Mouse (Mus musculus) induced T-regulatory cell, adult 2 months (primary cell): ENCODE measurements at regions not wholly inside any gene's neighbourhood (a gene's known extent, or its start where the extent isn't known, plus 50 kb on each side); places are given as distances from the start of the nearest gene placed in this dataset.

Source experiments
- DNase-seq: peaks from one replicate; pipeline ENCODE4 v3.0.0-alpha.2; 2012; ENCODE audit warnings: low read depth

DNA sequence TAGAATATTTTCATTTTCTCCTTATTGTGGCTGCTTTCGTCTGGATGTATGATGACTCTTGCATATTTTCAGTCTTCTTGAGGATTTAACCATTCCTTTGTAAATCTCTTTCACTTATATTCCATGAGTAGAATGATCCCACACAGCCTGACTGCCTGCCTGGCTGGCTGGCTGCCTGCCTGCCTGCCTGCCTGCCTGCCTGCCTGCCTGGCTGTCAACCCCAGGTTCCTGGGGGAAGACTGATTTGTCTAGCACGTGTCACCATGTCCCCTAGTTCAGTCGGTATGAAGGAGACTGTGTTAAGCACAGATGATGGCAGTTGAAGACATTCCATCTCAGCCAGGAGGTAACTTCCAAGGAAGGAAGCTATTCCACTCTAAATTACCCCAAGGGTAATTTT lies 370.8 kb downstream of the Nkx6-1 start:
- no peak for DNase-seq

DNA sequence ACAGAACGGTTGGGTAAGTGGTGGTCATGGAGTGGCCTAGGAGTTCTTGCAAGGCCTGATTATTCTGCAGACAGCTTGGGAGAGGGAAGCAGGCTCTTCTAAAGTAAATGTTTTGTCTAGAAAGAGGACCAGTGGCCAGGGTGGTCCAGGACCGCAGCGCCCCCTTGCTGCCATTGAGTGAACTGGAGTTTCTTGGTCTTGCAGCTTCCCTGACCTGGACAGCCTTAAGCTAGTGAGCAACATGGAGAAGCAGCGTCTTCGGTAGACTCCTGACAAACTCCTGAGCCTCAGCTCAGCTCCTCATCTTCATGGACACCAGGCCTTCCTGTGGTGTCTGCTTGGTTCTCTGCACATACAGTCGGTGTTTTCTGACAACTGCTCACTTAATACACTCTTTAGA lies 376.4 kb downstream of the Nkx6-1 start:
- DNase-seq: peak; percentile 43

DNA sequence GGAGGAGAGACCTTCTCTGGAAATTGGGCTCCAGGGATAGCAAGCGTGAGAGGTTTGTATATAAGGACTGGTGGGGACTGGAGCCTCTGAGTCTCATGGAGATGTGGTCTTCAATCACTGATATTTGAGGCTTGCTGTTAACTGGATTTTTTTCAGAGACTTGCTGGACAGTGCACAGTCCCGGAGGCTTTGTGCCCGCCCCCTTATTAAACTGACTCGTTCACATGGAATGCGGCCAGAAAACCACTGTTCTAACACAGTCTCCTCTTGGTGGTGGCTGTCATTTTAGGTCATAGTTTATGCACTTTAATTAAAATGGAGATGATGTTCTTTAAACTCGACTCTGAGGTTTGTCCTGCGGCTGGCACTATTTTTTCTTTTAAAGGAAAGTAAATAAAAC lies 378.9 kb downstream of the Nkx6-1 start:
- DNase-seq: no peak

DNA sequence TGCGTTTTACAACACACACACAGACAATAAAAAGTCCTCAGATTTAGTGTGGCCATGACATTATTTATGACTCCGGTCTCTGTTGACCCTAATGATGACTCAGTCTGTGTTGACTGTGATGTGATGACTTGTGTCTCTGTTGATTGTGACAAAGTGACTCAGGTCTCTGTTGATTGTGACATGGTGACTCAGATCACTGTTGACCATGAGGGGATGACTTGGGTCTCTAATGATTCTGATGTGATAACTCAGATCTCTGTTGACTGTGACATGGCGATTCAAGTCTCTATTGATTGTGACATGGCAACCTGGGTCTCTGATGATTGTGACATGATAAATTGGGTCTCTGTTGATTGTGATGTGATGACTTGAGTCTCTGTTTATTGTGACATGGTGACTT lies 405.0 kb downstream of the Gpat3 start:
- no peak for DNase-seq

DNA sequence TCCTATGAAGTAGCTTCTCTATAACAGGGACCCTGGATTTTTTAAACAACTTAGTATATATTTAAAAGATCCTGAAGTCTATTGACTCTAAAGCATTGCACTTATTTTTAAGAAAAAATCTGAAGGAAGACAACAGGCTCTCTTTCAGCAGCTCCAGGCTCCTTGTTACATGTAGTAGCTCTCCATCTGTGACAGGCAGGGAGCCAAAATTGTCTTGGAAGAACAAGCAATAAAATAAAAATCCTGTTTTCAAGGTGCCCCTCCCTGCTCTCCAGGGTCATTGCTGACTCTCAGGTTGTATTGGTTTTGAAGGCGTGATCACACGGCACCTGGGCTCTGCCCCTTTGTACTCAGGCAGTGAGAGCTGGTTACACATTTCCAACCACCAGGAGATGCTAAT lies 397.1 kb downstream of the Gpat3 start:
- no peak for DNase-seq

DNA sequence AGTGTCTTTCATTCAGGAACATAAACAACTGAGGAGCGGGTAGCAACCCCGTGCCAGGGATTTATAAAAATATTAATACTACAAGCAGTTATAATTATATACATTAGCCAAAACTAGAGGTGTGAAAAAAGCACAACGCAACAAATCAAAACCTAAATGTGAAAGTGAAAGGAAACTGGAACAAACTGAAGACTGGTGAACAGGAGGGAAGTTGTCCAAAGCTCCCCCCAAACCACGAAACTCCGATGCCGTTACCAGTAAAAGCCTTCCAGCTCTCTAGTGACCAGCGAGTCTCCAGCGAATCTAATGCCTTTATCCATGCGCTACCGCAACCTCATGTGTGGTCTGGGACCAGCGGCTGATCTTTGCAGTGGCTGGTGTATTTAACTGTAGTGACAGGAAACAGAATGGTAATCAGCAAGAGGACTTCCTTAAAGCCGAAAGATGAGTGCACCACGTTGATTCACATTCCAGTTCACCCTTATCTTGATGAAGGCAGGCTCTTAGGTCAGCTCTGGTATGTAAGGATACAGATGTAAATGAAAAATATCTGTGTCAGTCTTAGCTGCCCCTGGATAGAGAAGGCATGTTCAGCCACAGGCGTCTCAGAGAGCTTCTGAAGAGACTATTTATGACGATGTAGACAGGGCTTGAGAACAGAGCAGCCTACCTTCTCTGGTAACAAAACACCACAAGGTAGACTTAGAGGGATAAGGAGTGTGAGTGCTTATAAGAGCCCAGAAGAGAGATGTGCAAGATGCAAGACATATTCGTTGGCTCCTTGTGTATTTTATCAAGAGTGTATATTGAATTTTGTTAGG lies 394.0 kb downstream of the Gpat3 start:
- DNase-seq: peak; percentile 84

DNA sequence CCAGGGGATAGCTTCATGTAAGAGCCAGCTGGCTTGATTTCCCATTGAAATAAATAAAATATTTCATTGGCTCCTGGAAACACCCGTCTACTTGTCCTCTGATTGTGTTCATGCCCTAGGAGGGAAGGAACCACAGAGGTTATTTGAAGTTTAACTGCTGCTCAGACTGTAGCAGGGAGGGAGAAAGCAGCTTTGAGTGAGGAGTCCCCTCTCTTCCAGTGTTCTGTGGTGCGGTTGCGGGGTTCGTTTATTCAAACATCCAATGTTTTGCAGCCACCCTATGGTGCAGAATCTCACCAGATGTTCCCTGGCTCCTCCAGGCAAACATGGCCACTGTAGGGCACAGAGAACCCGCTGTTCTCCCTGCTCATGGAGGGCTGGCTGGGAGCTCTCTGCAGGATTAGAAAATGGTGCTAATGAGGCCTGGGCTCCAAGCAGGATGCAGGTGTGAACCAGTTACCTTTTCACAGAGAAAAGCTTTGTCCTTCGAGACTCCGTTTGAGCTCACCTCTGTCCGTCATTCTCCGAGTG lies 390.7 kb downstream of the Gpat3 start:
- no peak for DNase-seq

DNA sequence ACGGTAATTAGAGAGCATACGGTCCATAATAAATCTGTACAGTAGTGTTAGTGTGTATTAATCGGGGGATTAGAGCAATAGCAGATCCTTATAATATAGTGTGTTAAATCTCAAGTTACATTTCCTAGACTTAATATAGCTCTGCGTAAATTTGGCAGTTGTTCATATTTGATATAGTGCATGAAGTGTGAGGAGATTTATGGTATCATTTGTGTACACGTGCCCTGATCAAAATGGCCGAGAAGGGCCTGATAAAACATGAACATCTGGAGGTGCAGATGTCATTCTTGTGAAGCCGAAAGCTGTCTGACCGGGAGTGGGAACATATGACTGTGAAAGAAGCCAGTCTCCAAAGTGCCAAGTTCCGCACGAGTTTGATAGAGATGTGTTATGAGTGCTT lies 376.9 kb downstream of the Gpat3 start:
- DNase-seq: no peak

DNA sequence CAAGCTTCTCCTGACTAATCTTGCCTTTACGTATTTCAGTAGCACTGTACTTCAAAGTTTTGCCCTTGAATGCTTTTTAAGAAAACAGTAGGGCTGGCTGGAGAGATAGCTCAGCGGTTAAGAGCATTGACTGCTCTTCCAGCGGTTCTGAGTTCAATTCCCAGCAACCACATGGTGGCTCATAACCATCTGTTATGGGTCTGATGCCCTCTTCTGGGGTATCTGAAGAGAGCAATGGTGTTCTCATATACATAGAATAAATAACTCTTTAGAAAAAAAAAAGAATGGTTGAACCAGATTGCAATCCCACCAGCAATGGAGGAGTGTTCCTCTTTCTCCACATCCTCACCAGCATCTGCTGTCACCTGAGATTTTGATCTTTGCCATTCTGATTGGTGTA lies 372.6 kb downstream of the Gpat3 start:
- no peak for DNase-seq

DNA sequence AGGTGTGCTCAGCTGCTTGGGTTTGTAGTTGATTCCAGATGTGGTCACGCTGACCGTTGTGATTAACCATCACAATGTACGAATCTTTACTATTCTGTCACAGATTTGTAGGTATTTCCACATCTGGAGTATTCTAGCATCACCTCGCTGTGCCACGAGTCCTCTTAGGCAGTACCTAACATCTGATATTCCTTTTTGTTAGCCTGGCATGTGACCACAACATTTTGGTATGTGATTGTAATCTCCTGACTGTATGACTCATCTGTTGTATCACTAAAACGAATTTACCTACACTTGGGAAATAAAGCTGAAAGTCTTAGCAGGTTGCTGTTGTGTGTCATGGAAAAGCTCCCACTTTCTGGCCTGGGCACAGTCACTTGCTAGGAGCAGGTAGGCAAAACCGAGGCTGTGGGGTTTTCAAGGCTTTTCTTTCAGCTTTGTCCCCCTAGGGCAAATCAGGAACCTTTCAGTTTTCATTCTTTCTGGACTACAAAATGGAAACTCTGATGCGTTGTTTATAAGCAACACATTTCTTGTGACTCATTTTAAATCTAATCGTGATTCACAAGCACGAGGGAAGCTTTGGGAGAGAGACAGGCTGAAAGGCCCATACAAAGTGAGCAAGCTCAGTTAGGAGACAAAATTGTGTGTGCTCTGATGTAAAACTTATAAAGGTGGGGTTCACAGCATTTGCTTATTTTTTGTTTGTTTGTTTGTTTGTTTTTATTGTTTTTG lies 371.5 kb downstream of the Gpat3 start:
- peak; percentile 10 for DNase-seq

DNA sequence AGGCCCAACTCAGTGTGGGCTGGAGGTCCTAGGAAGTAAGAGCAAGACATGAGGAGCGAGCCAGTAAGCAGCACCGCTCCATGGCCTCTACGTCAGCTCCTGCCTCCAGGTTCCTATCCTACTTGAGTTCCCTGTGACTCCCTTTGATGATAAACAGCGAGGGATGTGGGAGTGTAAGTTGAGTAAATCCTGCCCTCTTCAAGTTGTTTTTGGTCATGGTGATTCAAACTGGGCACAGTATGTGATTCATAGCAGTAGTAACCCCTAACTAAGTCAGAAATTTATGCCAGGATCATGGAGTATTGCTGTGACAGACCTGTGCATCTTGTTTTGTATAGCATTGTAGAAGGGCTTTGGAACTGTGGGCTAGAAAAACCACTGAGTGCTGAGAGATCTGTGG lies 366.5 kb downstream of the Gpat3 start:
- DNase-seq: no peak

DNA sequence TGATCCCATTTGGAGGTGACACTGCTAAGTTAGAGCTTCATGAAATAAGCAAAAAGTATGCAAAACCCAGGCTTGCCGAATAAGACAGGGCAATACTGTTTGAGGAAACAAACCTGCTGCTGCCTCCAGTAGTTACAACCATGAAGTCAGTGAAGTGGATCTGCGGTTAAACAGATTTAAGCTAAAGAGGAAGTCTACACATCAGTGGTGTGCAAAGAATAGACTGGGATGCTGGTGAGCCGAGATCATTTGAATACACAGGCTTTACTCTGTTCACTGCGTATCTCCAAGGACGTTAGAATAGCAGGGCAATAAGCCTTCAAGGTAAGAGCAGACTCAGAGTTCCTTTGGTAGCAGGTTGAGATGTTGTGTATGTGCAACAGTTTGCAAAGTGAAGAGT lies 362.6 kb downstream of the Gpat3 start:
- no peak for DNase-seq

DNA sequence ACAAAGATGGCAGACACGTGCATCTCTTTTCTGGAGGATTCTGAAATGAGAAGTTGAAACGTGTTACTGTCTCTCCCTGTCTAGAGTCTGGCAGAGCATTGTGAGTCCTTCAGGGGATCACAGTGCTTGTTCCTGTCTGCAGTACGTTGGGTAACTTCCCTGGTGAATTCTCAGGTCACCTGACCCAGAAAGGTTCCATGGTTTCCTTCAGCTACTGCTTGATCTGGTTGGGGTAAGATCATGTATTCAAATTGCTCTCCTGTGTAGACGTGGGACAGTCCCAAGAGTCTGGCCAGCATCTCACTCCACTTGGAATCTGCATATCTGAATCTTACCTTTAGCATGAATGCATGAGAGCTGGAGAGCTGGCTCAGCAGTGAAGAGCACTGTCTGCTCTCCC lies 350.0 kb downstream of the Gpat3 start:
- no peak for DNase-seq

DNA sequence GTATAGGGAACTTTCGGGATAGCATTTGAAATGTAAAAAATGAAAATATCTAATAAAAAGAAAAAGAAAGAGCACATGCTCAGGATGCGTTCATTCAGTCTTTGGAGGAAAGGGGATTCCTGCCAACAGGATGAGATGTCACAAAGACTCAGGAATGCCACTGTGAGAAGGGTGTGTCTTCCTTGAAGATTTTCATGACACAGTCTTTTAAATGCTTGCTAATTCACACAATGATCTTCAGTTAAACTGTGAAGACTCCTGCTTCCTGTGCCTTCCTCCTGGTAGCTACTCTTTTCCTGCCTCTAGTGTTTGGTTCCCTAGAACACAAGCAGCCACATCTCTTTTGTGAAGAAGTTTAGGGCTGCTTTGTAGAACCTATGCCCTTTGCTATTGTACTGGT lies 345.5 kb downstream of the Gpat3 start:
- no peak for DNase-seq

DNA sequence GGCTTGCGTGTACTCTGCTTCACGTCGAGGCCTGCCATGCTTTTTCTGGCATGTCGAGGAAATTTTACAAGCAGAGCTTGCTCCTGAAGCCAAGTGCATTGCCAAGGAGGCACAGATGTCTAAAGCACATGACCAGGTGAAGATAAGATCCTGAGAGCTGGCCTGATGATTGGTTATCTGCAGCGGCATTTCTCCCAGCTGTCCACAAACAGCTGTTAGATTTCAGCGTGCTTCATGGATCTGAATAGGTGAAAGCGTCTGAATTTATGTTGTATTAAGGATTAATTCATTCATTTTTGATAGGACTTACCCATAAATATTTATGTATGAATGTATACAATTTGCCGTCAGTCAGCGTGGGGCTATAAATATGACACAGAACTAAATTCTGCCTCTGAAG lies 327.7 kb downstream of the Gpat3 start:
- no peak for DNase-seq

DNA sequence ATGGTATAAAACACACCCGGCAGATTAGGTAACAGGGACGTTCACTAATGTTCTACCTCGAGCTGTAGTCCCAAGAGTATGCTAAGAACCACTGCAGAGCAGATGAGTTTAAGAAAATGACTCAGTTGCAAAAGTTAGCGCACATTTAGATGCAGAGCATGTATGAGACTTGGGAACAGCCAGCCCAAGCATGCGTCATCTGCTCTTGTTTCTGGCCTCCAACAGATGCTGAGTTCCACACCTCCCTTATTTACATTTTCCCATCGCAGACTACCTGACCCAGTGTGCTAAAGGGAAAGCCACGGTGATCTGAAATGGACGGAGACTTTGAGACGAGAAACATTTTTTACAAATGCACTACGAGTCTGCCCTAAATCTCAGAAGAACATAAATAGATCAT lies 327.3 kb downstream of the Gpat3 start:
- no peak for DNase-seq

DNA sequence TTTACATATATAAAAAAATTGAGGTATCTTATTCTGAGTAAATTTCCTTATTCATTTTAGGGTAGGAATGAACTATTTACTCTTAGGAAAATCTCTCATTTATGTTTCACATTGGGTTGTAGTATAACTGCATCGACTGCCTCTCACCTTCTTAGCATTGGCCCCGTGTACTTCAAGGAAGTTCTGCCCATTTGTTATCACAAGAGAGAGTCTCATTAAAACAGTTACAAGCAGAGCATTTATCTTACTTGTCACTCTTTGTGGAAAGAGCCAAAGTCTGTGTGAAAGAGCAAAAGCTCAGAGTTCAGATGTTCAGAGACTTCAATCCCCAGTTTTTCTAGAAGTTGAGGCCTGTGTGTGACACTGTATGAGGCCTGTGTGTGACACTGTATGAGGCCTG lies 323.6 kb downstream of the Gpat3 start:
- no peak for DNase-seq

DNA sequence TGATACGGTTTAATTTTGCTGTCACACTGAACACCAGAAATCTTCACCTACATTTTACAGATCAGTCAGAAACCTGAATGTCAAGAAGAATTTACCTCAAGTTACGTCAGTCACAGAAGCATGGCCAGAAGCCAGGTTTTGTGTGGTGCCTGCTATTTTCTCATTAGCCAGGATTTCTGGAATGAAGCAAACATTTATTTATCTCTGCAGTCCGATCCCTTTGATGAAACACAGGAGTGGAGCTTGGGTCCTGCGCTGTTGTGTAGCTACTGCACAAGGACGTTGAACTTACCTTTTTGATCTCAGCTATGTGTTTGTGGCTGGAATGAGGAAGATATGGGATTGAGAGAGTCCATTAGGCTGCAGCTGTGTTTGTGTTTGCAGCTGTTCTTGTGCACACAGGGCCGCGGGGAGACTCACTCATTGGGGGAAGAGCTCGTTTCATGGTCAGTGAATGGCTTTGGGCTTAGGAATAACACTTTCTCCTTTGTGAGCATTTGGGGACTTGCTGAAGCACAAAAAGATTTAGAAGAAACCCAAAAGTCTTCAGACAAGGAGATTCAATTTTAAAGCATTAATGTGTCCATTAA lies 318.2 kb downstream of the Gpat3 start:
- DNase-seq: no peak

DNA sequence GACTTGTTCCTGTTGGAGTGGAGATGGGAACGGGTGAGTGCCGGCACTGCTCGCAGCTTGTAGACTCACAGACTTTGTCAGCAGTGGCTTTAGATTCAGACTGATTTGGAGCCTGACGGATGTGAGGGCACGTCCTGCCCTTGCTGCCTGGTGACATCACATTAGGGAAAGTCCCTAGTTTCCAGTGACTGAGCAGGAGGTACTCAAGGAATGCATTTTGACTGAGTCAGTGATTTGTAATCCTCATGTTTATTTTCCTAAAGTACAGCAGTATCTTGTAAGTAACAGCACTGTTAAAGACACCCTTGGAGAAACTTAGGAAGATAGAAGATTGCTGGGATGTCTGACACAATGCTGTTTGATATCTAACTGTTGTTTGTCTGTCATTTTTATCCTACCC lies 317.6 kb downstream of the Gpat3 start:
- peak; percentile 33 for DNase-seq

DNA sequence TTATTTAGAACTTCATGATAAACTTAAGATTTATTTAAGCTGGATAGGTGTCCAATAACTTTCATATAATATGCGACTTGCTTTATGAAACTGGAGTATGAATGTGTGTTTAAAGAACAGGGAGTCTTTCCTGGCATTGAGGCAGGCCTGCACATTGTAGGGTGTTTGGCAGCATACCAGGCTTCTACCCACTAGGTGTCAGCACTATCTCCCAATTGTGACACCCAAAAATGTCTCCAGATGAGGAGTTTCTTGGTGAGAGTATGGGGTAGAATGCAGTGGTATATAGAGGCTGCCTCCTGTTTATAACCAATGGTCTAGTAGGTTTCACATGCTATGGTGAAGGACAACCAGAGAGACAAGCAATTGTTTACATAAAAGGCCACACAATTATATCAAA lies 311.9 kb downstream of the Gpat3 start:
- peak; percentile 7 for DNase-seq

DNA sequence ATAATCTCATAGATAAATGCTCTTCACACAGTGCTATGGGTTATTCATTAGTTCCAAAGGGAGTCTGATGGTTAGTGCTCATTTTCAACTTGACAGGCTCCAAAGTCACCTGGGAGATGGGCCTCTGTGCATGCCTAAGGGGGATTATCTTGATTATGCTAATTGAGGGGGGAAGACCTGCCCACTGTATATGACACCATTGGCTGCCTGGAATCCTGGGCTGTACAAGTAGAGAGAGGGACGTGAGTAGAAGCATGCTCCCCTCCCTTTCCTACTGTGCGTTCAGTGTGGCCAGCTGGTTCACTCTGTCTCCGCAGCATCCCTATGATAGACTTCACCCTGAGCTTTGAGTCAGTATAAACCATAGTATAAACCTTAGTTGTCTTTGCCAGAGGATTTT lies 300.8 kb downstream of the Gpat3 start:
- DNase-seq: no peak

DNA sequence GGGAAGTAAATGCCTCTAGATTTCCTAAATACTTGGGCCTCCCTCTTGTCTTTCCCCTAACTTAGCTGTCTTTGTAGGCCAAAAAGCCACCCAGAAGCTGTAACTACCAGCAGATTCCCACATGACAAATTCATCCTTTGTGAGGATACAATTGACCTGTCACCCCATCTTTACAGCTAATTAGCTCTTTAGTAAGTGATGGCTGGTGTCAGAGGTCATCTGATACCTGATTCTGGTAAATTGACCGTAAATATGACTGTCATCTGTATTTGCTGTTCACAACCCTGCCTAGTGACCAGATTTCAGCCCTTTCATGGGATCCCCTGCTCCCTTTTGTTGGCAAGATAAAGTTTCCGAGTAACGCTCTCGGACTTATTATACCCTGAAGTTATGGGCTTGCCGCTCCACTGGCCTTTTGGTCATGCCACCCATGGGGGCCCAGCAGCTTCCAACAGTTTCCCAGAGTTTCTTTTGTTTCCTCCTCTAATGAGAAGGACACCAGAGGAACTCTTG lies 279.5 kb downstream of the Gpat3 start:
- no peak for DNase-seq

DNA sequence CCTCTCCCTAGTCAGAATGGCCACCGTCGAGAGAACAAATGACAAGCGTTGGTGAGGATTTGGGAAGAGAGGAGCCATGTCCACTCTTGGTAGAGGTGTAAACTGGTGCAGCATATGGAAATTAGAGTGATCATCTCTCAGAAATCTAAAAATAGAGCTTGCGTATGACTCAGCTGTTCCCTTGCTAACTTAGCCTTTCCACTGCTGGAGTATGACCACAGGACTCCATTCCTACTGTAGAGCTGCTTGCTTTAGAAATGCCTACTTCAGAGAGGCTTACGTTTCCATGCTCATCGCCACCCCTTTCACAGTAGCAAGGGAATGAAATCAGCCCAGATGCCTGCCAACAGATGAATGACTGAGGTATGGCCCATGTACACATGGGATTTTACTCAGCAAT lies 277.4 kb downstream of the Gpat3 start:
- no peak for DNase-seq
